Mouse (Mus musculus) midbrain, embryonic 12.5 days (tissue): ENCODE results near the gene Atp6ap1. TPM values are rescaled to one million over a fixed set of nuclear protein-coding genes. Genes with fewer than 3 reads are reported as not detected.

Source experiments
- ATAC-seq: fragments of 200-750 bp; cut with Nextera tagmentation; 2 replicates; pipeline ENCODE4 v1.8.0; 2017; ENCODE audit warnings: low read depth, moderate TSS enrichment, moderate library complexity; ENCODE audit not compliant: low FRiP score
- H3K27ac ChIP-seq: fragments of 300-500 bp; sonication (generic); replicated peaks from 2 replicates; pipeline ENCODE4 v1.5.1; 2016; ENCODE audit warnings: mild to moderate bottlenecking
- H3K27me3 ChIP-seq: fragments of 300-500 bp; sonication (generic); 2 replicates; pipeline ENCODE4 v1.6.1; 2016; ENCODE audit warnings: mild to moderate bottlenecking
- H3K36me3 ChIP-seq: fragments of 300-500 bp; sonication (generic); 2 replicates; pipeline ENCODE4 v1.6.1; 2016
- H3K4me1 ChIP-seq: fragments of 300-500 bp; sonication (generic); 2 replicates; pipeline ENCODE4 v1.6.1; 2016
- H3K4me2 ChIP-seq: fragments of 300-500 bp; sonication (generic); replicated peaks from 2 replicates; pipeline ENCODE4 v1.6.1; 2016; ENCODE audit warnings: mild to moderate bottlenecking, moderate library complexity
- H3K4me3 ChIP-seq: fragments of 300-500 bp; sonication (generic); 2 replicates; pipeline ENCODE4 v1.5.1; 2016; ENCODE audit warnings: mild to moderate bottlenecking
- H3K9ac ChIP-seq: fragments of 300-500 bp; sonication (generic); replicated peaks from 2 replicates; pipeline ENCODE4 v1.6.1; 2016; ENCODE audit warnings: mild to moderate bottlenecking, moderate library complexity
- H3K9me3 ChIP-seq: fragments of 300-500 bp; sonication (generic); 2 replicates; pipeline ENCODE4 v1.6.1; 2016; ENCODE audit warnings: mild to moderate bottlenecking
- WGBS: fragments of 180-500 bp; shearing (Covaris S2); methylation state at CpG from one replicate; pipeline ENCODE4 v1.1.7; 2016; 5-methylcytosine and 5-hydroxymethylcytosine counted together
- microRNA-seq: library from miRNA; unstranded; fragments of <30 nt; microRNA quantifications from one replicate; pipeline ENCODE4, GENCODE M21; 2017
- polyA plus RNA-seq: library from polyadenylated mRNA; unstranded; fragments of >200 nt; fragmentation: Nextera tagmentation; extraction: Ambion mirVana; gene quantifications from 2 replicates; pipeline ENCODE4 v1.2.1, GENCODE M21; 2016

Gene Atp6ap1
- polyA plus RNA-seq, 1 experiment from 2014 or later = 119 TPM

- Histone ChIP-seq H3K27ac (peak within 1 kb of the TSS; percentile 85), H3K9me3 (no peaks in the 10 kb centered on the region), H3K4me2 (peak within 1 kb of the TSS; percentile 77), H3K36me3 (peaks cover 39% of the 10 kb centered on the region), H3K4me1 (peaks cover 3% of the 10 kb centered on the region), H3K4me3 (peak within 1 kb of the TSS; percentile 56), H3K9ac (peak within 1 kb of the TSS; percentile 81), H3K27me3 (no peaks in the 10 kb centered on the region)
- peak; percentile 94 for ATAC-seq
- 22% methylated on average over 59 of the region's 59 CpGs for WGBS
Measured at GRCm38 (mm10) chrX:74312540-74313464, 15.9 kb downstream of the Atp6ap1 start, which contains the start of gene Fam50a. TSS of gene Fam50a (plus strand) at chrX:74313033.

- peaks cover 12% of the 10 kb centered on the region for H3K4me1 ChIP-seq
- 17% methylated on average over 24 of the region's 30 CpGs for WGBS
- peak within 1 kb of the TSS; percentile 78 for H3K27ac ChIP-seq
- ATAC-seq = peak; percentile 92
- H3K9me3 ChIP-seq = no peaks in the 10 kb centered on the region
- peak within 1 kb of the TSS; percentile 75 for H3K9ac ChIP-seq
- H3K27me3 ChIP-seq = no peaks in the 10 kb centered on the region
- H3K36me3 ChIP-seq = peaks cover 14% of the 10 kb centered on the region
- peak within 1 kb of the TSS; percentile 61 for H3K4me2 ChIP-seq
- peak within 1 kb of the TSS; percentile 54 for H3K4me3 ChIP-seq
Measured at GRCm38 (mm10) chrX:74328725-74329161, 31.8 kb downstream of the Atp6ap1 start, which contains the start of gene Plxna3. TSS of gene Plxna3 (plus strand) at chrX:74329066.

- WGBS = 27% methylated on average over 10 of the region's 10 CpGs
- peak; percentile 61 for ATAC-seq
- H3K9ac ChIP-seq = peak overlapping the region; percentile 75
- H3K9me3 ChIP-seq = no peaks in the 10 kb centered on the region
- peak overlapping the region; percentile 54 for H3K4me3 ChIP-seq
- no peaks in the 10 kb centered on the region for H3K27me3 ChIP-seq
- H3K4me1 ChIP-seq = peaks cover 12% of the 10 kb centered on the region
- H3K27ac ChIP-seq = peak overlapping the region; percentile 78
- H3K4me2 ChIP-seq = peak overlapping the region; percentile 61
- peaks cover 18% of the 10 kb centered on the region for H3K36me3 ChIP-seq
Measured at GRCm38 (mm10) chrX:74329215-74329671, 32.3 kb downstream of the Atp6ap1 start.

GRCm38 (mm10) chrX:74330166-74330930 is 33.5 kb downstream of the Atp6ap1 start:
- 37% methylated on average over 2 of the region's 2 CpGs for WGBS
- no peaks in the 10 kb centered on the region for H3K9me3 ChIP-seq
- peaks cover 29% of the 10 kb centered on the region for H3K36me3 ChIP-seq
- H3K27ac ChIP-seq = peak overlapping the region; percentile 22; the same call in 1 of the 2 replicates
- peaks cover 12% of the 10 kb centered on the region for H3K4me1 ChIP-seq
- peak overlapping the region; percentile 61 for H3K4me2 ChIP-seq
- peak overlapping the region; percentile 75; the same call in 1 of the 2 replicates for H3K9ac ChIP-seq
- H3K27me3 ChIP-seq = no peaks in the 10 kb centered on the region
- peak overlapping the region; percentile 54 for H3K4me3 ChIP-seq
- ATAC-seq = no peak

GRCm38 (mm10) chrX:74352645-74353466 is 56.0 kb downstream of the Atp6ap1 start:
- H3K9me3 ChIP-seq = no peaks in the 10 kb centered on the region
- peak overlapping the region; percentile 59 for H3K4me2 ChIP-seq
- peak overlapping the region; percentile 59 for H3K9ac ChIP-seq
- ATAC-seq = peak; percentile 47; the same call in 1 of the 2 replicates
- H3K4me3 ChIP-seq = peak overlapping the region; percentile 44
- H3K27me3 ChIP-seq = no peaks in the 10 kb centered on the region
- no peaks in the 10 kb centered on the region for H3K36me3 ChIP-seq
- 31% methylated on average over 13 of the region's 13 CpGs for WGBS
- no peaks in the 10 kb centered on the region for H3K4me1 ChIP-seq
- H3K27ac ChIP-seq = peak overlapping the region; percentile 42

GRCm38 (mm10) chrX:74353467-74353770 is 56.5 kb downstream of the Atp6ap1 start, which contains the start of gene Lage3:
TSS of gene Lage3 (minus strand) at chrX:74353618.
- whole genome bisulfite sequencing = 36% methylated on average over 3 of the region's 22 CpGs

More at GRCm38 (mm10) chrX:74353467-74353770, 56.5 kb downstream of the Atp6ap1 start, which contains the start of gene Lage3:
- Histone ChIP-seq H3K4me3 (peak within 1 kb of the TSS; percentile 44), H3K9ac (peak within 1 kb of the TSS; percentile 59), H3K4me2 (peak within 1 kb of the TSS; percentile 59), H3K27me3 (no peaks in the 10 kb centered on the region), H3K36me3 (no peaks in the 10 kb centered on the region), H3K9me3 (no peaks in the 10 kb centered on the region), H3K27ac (peak within 1 kb of the TSS; percentile 42), H3K4me1 (no peaks in the 10 kb centered on the region)
- ATAC-seq = peak; percentile 83

Small RNAs within 50 kb of the gene (microRNA-seq; reads per million reads assigned to microRNA genes)
- not detected for gene Mir7091
- 1.2 reads per million for gene Mir7092

Other genes with a start within 250 kb of the Atp6ap1 start
- gene Opn1mw, start 169.6 kb upstream of the Atp6ap1 start, polyA plus RNA-seq = not detected in 2 replicates
- gene Mecp2, start 161.7 kb upstream of the Atp6ap1 start, polyA plus RNA-seq = 17.8 and 19.7 TPM in 2 replicates
- not detected in 2 replicates for gene Tex28, start 129.3 kb upstream of the Atp6ap1 start, polyA plus RNA-seq
- 0.06 and 0.09 TPM in 2 replicates for gene Tktl1, start 119.8 kb upstream of the Atp6ap1 start, polyA plus RNA-seq
- 210 and 233 TPM in 2 replicates for gene Flna, start 47.3 kb upstream of the Atp6ap1 start, polyA plus RNA-seq
- 15.4 and 18.9 TPM in 2 replicates for gene Emd, start 42.4 kb upstream of the Atp6ap1 start, polyA plus RNA-seq
- 521 and 544 TPM in 2 replicates for gene Rpl10, start 26.3 kb upstream of the Atp6ap1 start, polyA plus RNA-seq
- 88.4 and 92.9 TPM in 2 replicates for gene Taz, start 15.2 kb upstream of the Atp6ap1 start, polyA plus RNA-seq
- 4.6 and 5.3 TPM in 2 replicates for gene Dnase1l1, start 14.8 kb upstream of the Atp6ap1 start, polyA plus RNA-seq
- gene Gdi1, start 7.9 kb downstream of the Atp6ap1 start, polyA plus RNA-seq = 616 and 685 TPM in 2 replicates
- gene Fam50a, start 15.9 kb downstream of the Atp6ap1 start, polyA plus RNA-seq = 63.2 and 63.4 TPM in 2 replicates
- 51.3 and 55.4 TPM in 2 replicates for gene Plxna3, start 32.0 kb downstream of the Atp6ap1 start, polyA plus RNA-seq
- gene Lage3, start 56.5 kb downstream of the Atp6ap1 start, polyA plus RNA-seq = 99.7 and 104 TPM in 2 replicates
- gene Ubl4a, start 76.1 kb downstream of the Atp6ap1 start, polyA plus RNA-seq = 61.1 and 68.2 TPM in 2 replicates
- gene Slc10a3, start 76.3 kb downstream of the Atp6ap1 start, polyA plus RNA-seq = 8.8 and 9.0 TPM in 2 replicates
- 30.5 and 33.2 TPM in 2 replicates for gene Fam3a, start 96.2 kb downstream of the Atp6ap1 start, polyA plus RNA-seq
- 23.2 and 24.4 TPM in 2 replicates for gene Ikbkg, start 96.2 kb downstream of the Atp6ap1 start, polyA plus RNA-seq
- 53.6 and 54.1 TPM in 2 replicates for gene G6pdx, start 132.1 kb downstream of the Atp6ap1 start, polyA plus RNA-seq
- gene Gm6880, start 184.3 kb downstream of the Atp6ap1 start, polyA plus RNA-seq = not detected in 2 replicates